Mouse (Mus musculus) stomach, embryonic 16.5 days (tissue): ENCODE results near the gene Larp1b. TPM values are rescaled to one million over a fixed set of nuclear protein-coding genes. Genes with fewer than 3 reads are reported as not detected.

ENCODE experiments used
- ATAC-seq: fragments of 200-750 bp; cut with Nextera tagmentation; 2 replicates; pipeline ENCODE4 v1.8.0; 2017; ENCODE audit warnings: moderate number of reproducible peaks, moderate TSS enrichment; ENCODE audit not compliant: insufficient read depth, low FRiP score
- H3K27ac ChIP-seq: fragments of 300-500 bp; sonication (generic); 2 replicates; pipeline ENCODE4 v1.5.1; 2014; ENCODE audit warnings: low read length
- H3K27me3 ChIP-seq: fragments of 300-500 bp; sonication (generic); 2 replicates; pipeline ENCODE4 v1.6.1; 2014; ENCODE audit warnings: low read length, control low read depth, mixed read lengths; ENCODE audit not compliant: control insufficient read depth, insufficient read depth
- H3K36me3 ChIP-seq: fragments of 300-500 bp; sonication (generic); 2 replicates; pipeline ENCODE4 v1.6.1; 2014; ENCODE audit warnings: low read length; ENCODE audit not compliant: control insufficient read depth, insufficient read depth
- H3K4me1 ChIP-seq: fragments of 300-500 bp; sonication (generic); 2 replicates; pipeline ENCODE4 v1.6.1; 2014; ENCODE audit warnings: low read length, control low read depth, mixed read lengths; ENCODE audit not compliant: control insufficient read depth, insufficient read depth
- H3K4me2 ChIP-seq: fragments of 300-500 bp; sonication (generic); 2 replicates; pipeline ENCODE4 v1.6.1; 2014; ENCODE audit warnings: low read depth, low read length, mixed read lengths
- H3K4me3 ChIP-seq: fragments of 300-500 bp; sonication (generic); replicated peaks from 2 replicates; pipeline ENCODE4 v1.5.1; 2014; ENCODE audit warnings: mild to moderate bottlenecking, low read length
- H3K9ac ChIP-seq: fragments of 300-500 bp; sonication (generic); 2 replicates; pipeline ENCODE4 v1.6.1; 2014; ENCODE audit warnings: low read length
- H3K9me3 ChIP-seq: fragments of 300-500 bp; sonication (generic); replicated peaks from 2 replicates; pipeline ENCODE4 v1.6.1; 2016; ENCODE audit warnings: low read length, control low read depth; ENCODE audit not compliant: control insufficient read depth
- WGBS: fragments of 180-500 bp; shearing (Covaris S2); extraction: QIAGEN DNeasy Blood & Tissue Kit; methylation state at CpG from one replicate; pipeline ENCODE4 v1.1.7; 2014; 5-methylcytosine and 5-hydroxymethylcytosine counted together
- polyA plus RNA-seq: library from polyadenylated mRNA; unstranded; fragments of >200 nt; fragmentation: Nextera tagmentation; extraction: Ambion mirVana; gene quantifications from 2 replicates; pipeline ENCODE4 v1.2.1, GENCODE M21; 2015

Gene Larp1b
- polyA plus RNA-seq, 1 experiment from 2014 or later: 11.6 TPM

GRCm38 (mm10) chr3:41042195-41042938 is 92.7 kb downstream of the Larp1b start:
- Histone ChIP-seq H3K9me3 (no peaks in the 10 kb centered on the region), H3K27me3 (no peaks in the 10 kb centered on the region), H3K27ac (no peak overlapping the region), H3K4me2 (no peak overlapping the region), H3K9ac (no peak overlapping the region), H3K4me1 (0 out of 2 replicates have a peak, but pooled peaks cover 3% of the 10 kb centered on the region), H3K4me3 (no peak overlapping the region), H3K36me3 (no peaks in the 10 kb centered on the region)
- ATAC-seq: no peak
- 70% methylated on average over 4 of the region's 4 CpGs for WGBS

GRCm38 (mm10) chr3:41043756-41044354 is 94.2 kb downstream of the Larp1b start:
- Histone ChIP-seq H3K27ac (peak overlapping the region; percentile 2; the same call in 1 of the 2 replicates), H3K4me1 (0 out of 2 replicates have a peak, but pooled peaks cover 3% of the 10 kb centered on the region), H3K9ac (no peak overlapping the region), H3K27me3 (no peaks in the 10 kb centered on the region), H3K9me3 (no peaks in the 10 kb centered on the region), H3K36me3 (no peaks in the 10 kb centered on the region), H3K4me2 (no peak overlapping the region), H3K4me3 (no peak overlapping the region)
- WGBS: 43% methylated on average over 11 of the region's 11 CpGs
- peak; percentile 76 for ATAC-seq

- no peak overlapping the region for H3K4me3 ChIP-seq
- H3K9me3 ChIP-seq: no peaks in the 10 kb centered on the region
- 0 out of 2 replicates have a peak, but pooled peaks cover 3% of the 10 kb centered on the region for H3K4me1 ChIP-seq
- no peak overlapping the region for H3K27ac ChIP-seq
- no peak overlapping the region for H3K9ac ChIP-seq
- H3K36me3 ChIP-seq: no peaks in the 10 kb centered on the region
- WGBS: 89% methylated on average over 6 of the region's 6 CpGs
- ATAC-seq: no peak
- no peak overlapping the region for H3K4me2 ChIP-seq
- no peaks in the 10 kb centered on the region for H3K27me3 ChIP-seq
Measured at GRCm38 (mm10) chr3:41047838-41048237, 98.2 kb downstream of the Larp1b start.

- Histone ChIP-seq H3K27me3 (no peaks in the 10 kb centered on the region), H3K4me2 (no peak overlapping the region), H3K4me3 (no peak overlapping the region), H3K9ac (no peak overlapping the region), H3K4me1 (no peaks in the 10 kb centered on the region), H3K36me3 (no peaks in the 10 kb centered on the region), H3K27ac (no peak overlapping the region), H3K9me3 (no peaks in the 10 kb centered on the region)
- no peak for ATAC-seq
- 91% methylated on average over 3 of the region's 3 CpGs for WGBS
Measured at GRCm38 (mm10) chr3:41053334-41053733, 103.7 kb downstream of the Larp1b start.

- no peak for ATAC-seq
- Histone ChIP-seq H3K4me1 (no peaks in the 10 kb centered on the region), H3K36me3 (no peaks in the 10 kb centered on the region), H3K4me3 (no peak overlapping the region), H3K27ac (no peak overlapping the region), H3K9me3 (no peaks in the 10 kb centered on the region), H3K27me3 (no peaks in the 10 kb centered on the region), H3K4me2 (no peak overlapping the region), H3K9ac (no peak overlapping the region)
- 69% methylated on average over 2 of the region's 2 CpGs for WGBS
Measured at GRCm38 (mm10) chr3:41058395-41058794, 108.8 kb downstream of the Larp1b start.

- Histone ChIP-seq H3K36me3 (no peaks in the 10 kb centered on the region; the same call in 1 of the 2 replicates), H3K4me1 (no peaks in the 10 kb centered on the region), H3K4me3 (no peak overlapping the region), H3K9ac (no peak overlapping the region), H3K27ac (no peak overlapping the region), H3K27me3 (no peaks in the 10 kb centered on the region), H3K9me3 (no peaks in the 10 kb centered on the region), H3K4me2 (no peak overlapping the region)
- 90% methylated on average over 3 of the region's 3 CpGs for WGBS
- no peak for ATAC-seq
Measured at GRCm38 (mm10) chr3:41059249-41059648, 109.6 kb downstream of the Larp1b start.

GRCm38 (mm10) chr3:41061831-41062565 is 112.4 kb downstream of the Larp1b start:
- Histone ChIP-seq H3K9me3 (no peaks in the 10 kb centered on the region), H3K4me1 (no peaks in the 10 kb centered on the region), H3K36me3 (peaks cover 5% of the 10 kb centered on the region; the same call in 1 of the 2 replicates), H3K9ac (no peak overlapping the region), H3K27me3 (no peaks in the 10 kb centered on the region), H3K27ac (no peak overlapping the region), H3K4me3 (no peak overlapping the region), H3K4me2 (no peak overlapping the region)
- WGBS: 87% methylated on average over 3 of the region's 3 CpGs
- ATAC-seq: no peak

GRCm38 (mm10) chr3:41062758-41063157 is 113.1 kb downstream of the Larp1b start:
- Histone ChIP-seq H3K4me1 (no peaks in the 10 kb centered on the region), H3K4me3 (no peak overlapping the region), H3K9ac (no peak overlapping the region), H3K9me3 (no peaks in the 10 kb centered on the region), H3K36me3 (peaks cover 5% of the 10 kb centered on the region; the same call in 1 of the 2 replicates), H3K4me2 (no peak overlapping the region), H3K27ac (no peak overlapping the region), H3K27me3 (no peaks in the 10 kb centered on the region)
- no peak for ATAC-seq
- 94% methylated on average over 2 of the region's 2 CpGs for WGBS

GRCm38 (mm10) chr3:41065320-41065719 is 115.7 kb downstream of the Larp1b start:
- no peak overlapping the region for H3K4me3 ChIP-seq
- H3K4me1 ChIP-seq: no peaks in the 10 kb centered on the region
- no peak overlapping the region for H3K27ac ChIP-seq
- H3K9me3 ChIP-seq: no peaks in the 10 kb centered on the region
- ATAC-seq: no peak
- 64% methylated on average over 2 of the region's 2 CpGs for WGBS
- H3K36me3 ChIP-seq: peaks cover 5% of the 10 kb centered on the region; the same call in 1 of the 2 replicates
- no peak overlapping the region for H3K9ac ChIP-seq
- no peaks in the 10 kb centered on the region for H3K27me3 ChIP-seq
- no peak overlapping the region for H3K4me2 ChIP-seq
